Mouse (Mus musculus) heart, postnatal 0 days (tissue): ENCODE results near the gene Gm10320.

Source experiments
- CTCF ChIP-seq: IDR thresholded peaks from 2 replicates; pipeline ENCODE4 v1.5.1; 2016; ENCODE audit warnings: antibody characterized with exemption, control low read depth, low read depth
- EP300 ChIP-seq: IDR thresholded peaks from 2 replicates; pipeline ENCODE4 v1.6.1; 2016; ENCODE audit warnings: antibody characterized with exemption, low read depth

DNA sequence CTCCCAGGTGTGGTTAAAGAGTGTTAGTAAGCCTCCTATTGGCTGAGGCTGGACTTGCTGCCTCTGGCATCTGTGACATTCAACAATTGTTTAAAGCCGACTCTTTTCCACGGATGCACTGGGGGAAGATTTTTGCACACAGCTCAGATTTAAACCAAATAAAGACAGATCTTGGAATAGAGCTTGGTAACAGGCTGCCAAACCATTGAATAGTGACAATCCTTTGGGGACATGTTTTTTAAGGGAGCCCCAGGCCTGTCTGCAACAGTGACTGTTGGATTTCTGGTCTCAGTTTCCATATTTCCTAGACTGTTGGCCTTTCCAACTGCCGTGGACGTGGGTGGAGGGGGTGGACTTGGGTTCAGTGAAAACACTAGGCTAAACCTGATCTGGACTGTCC is 21.9 kb downstream of the Gm10320 start:
- TF ChIP-seq EP300 (no peak), CTCF (no peak)
